Mouse (Mus musculus): ENCODE results near the gene Pdzk1.

DNA sequence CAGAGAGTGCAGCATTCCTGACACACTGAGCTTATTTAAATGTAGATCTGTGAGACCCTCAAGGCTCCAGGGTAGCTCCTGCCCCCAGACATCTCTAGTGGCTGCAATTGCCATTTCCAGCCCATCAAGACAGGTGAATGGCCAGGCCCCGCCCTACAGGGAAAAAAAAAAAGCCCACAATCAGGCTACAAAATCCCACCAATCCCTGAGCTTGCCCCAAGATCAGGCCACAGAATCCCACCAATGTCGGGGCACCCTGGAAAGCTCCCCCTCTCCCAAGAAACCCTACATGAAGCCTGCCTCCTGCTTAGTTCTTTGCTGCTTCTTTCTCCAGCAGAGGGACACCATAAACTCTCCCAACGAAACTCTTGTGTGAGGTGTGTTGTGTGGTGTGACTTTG is 20.9 kb upstream of the Pdzk1 start:
- TF ChIP-seq CTCF (IDR thresholded peaks at IDR 0.05; ENCODE audit: control insufficient read depth, insufficient read depth, insufficient read length), result no peak
- no peak for TF ChIP-seq MYOG (IDR thresholded peaks at IDR 0.05; ENCODE audit: control insufficient read depth, extremely low read depth, insufficient read length)
- TF ChIP-seq FOSL1 (IDR thresholded peaks at IDR 0.05; ENCODE audit: insufficient read depth, low read length, poor library complexity, severe bottlenecking), result no peak
- TF ChIP-seq MAX (IDR thresholded peaks at IDR 0.05), result no peak
- TF ChIP-seq CEBPB (IDR thresholded peaks at IDR 0.05; ENCODE audit: low read depth), result no peak
- TF ChIP-seq USF1 (IDR thresholded peaks at IDR 0.05; ENCODE audit: low read depth), result no peak
- no peak for TF ChIP-seq MYOD1 (IDR thresholded peaks at IDR 0.05; ENCODE audit: control insufficient read depth, insufficient read length, low read depth)
